Mouse (Mus musculus) liver, embryonic 11.5 days (tissue): ENCODE results near the gene Alg14. TPM values are rescaled to one million over a fixed set of nuclear protein-coding genes. Genes with fewer than 3 reads are reported as not detected.

ENCODE experiments used
- ATAC-seq: fragments of 200-750 bp; cut with Nextera tagmentation; replicated peaks from 2 replicates; pipeline ENCODE4 v1.8.0; 2017; ENCODE audit warnings: moderate number of reproducible peaks, mild to moderate bottlenecking, moderate TSS enrichment, moderate library complexity; ENCODE audit not compliant: low FRiP score
- DNase-seq: peaks from one replicate; pipeline ENCODE4 v3.0.0-alpha.2; 2017; ENCODE audit warnings: low spot score
- H3K27ac ChIP-seq: fragments of 300-500 bp; sonication (generic); 2 replicates; pipeline ENCODE4 v1.5.1; 2014; ENCODE audit warnings: mild to moderate bottlenecking, low read depth, low read length, control low read depth
- H3K27me3 ChIP-seq: fragments of 300-500 bp; sonication (generic); replicated peaks from 2 replicates; pipeline ENCODE4 v1.6.1; 2014; ENCODE audit warnings: low read length, mixed read lengths; ENCODE audit not compliant: control insufficient read depth, insufficient read depth
- H3K36me3 ChIP-seq: fragments of 300-500 bp; sonication (generic); 2 replicates; pipeline ENCODE4 v1.6.1; 2014; ENCODE audit warnings: mild to moderate bottlenecking, low read length, moderate library complexity, mixed read lengths; ENCODE audit not compliant: control insufficient read depth, insufficient read depth
- H3K4me1 ChIP-seq: fragments of 300-500 bp; sonication (generic); replicated peaks from 2 replicates; pipeline ENCODE4 v1.6.1; 2014; ENCODE audit warnings: low read length, mixed read lengths; ENCODE audit not compliant: control insufficient read depth, insufficient read depth
- H3K4me2 ChIP-seq: fragments of 300-500 bp; sonication (generic); 2 replicates; pipeline ENCODE4 v1.6.1; 2014; ENCODE audit warnings: mild to moderate bottlenecking, control low read depth, moderate library complexity
- H3K4me3 ChIP-seq: fragments of 300-500 bp; sonication (generic); 2 replicates; pipeline ENCODE4 v1.5.1; 2014; ENCODE audit warnings: low read depth, low read length, control low read depth
- H3K9ac ChIP-seq: fragments of 300-500 bp; sonication (generic); 2 replicates; pipeline ENCODE4 v1.6.1; 2014; ENCODE audit warnings: low read depth, low read length, control low read depth
- H3K9me3 ChIP-seq: fragments of 300-500 bp; sonication (generic); 2 replicates; pipeline ENCODE4 v1.6.1; 2016; ENCODE audit warnings: low read length, inconsistent platforms, mixed read lengths; ENCODE audit not compliant: control insufficient read depth
- WGBS: fragments of 180-500 bp; shearing (Covaris S2); extraction: QIAGEN DNeasy Blood & Tissue Kit; methylation state at CpG from one replicate; pipeline ENCODE4 v1.1.7; 2014; 5-methylcytosine and 5-hydroxymethylcytosine counted together
- polyA plus RNA-seq: library from polyadenylated mRNA; unstranded; fragments of >200 nt; fragmentation: Nextera tagmentation; extraction: Ambion mirVana; gene quantifications from 2 replicates; pipeline ENCODE4 v1.2.1, GENCODE M21; 2014

The Alg14 gene
- polyA plus RNA-seq, 1 experiment from 2014 or later = 26.4 TPM

DNA sequence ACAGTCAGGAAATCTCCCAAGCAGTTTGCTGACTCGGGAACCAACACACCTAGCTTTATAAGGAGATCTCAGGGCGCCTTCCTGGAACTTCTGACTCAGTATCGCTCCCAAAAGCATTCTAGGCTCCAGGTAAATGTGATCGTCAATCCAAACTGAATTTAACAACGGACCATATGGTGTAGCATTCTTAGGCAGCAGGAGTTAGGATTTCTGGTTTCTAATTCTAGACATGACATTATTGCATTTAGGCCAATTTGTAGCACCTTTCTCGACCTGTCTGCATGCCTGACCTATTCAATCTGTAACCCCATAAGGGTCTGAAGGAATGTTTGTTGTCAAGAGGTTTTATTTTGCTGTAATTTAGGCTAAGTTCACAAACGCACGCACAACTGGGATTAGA lies 892 bp upstream of the Alg14 start:
- peak overlapping the region; percentile 66 for H3K4me2 ChIP-seq
- H3K9me3 ChIP-seq = no peaks in the 10 kb centered on the region
- H3K27ac ChIP-seq = peak overlapping the region; percentile 88; the same call in 1 of the 2 replicates
- H3K9ac ChIP-seq = peak overlapping the region; percentile 62
- peak overlapping the region; percentile 73 for H3K4me3 ChIP-seq
- no peak for DNase-seq
- WGBS = 75% methylated on average over 8 of the region's 8 CpGs
- peaks cover 12% of the 10 kb centered on the region for H3K4me1 ChIP-seq
- no peaks in the 10 kb centered on the region for H3K36me3 ChIP-seq
- ATAC-seq = no peak
- no peaks in the 10 kb centered on the region for H3K27me3 ChIP-seq

DNA sequence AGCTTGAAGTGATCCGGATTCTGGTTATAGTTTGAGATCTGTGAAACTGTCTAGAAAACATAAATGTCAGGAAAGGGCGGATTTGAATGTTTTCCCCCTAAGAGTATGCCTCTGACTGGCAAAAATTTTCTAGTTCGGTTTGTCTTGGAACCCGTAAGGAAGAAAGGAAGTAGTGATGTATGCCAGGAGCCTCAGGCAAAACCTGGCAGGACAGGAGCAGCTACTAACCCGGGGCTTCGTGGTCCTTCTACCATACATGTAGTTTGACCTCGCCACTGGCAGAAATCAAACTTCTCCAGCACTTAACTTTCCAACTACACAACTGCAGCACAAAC lies 381 bp upstream of the Alg14 start:
- Histone ChIP-seq H3K36me3 (no peaks in the 10 kb centered on the region), H3K4me3 (peak overlapping the region; percentile 73), H3K9ac (peak overlapping the region; percentile 62), H3K27ac (peak overlapping the region; percentile 88), H3K27me3 (no peaks in the 10 kb centered on the region), H3K4me1 (peaks cover 12% of the 10 kb centered on the region), H3K9me3 (no peaks in the 10 kb centered on the region), H3K4me2 (peak overlapping the region; percentile 66)
- 5% methylated on average over 7 of the region's 7 CpGs for WGBS
- ATAC-seq (no peak), DNase-seq (no peak)

DNA sequence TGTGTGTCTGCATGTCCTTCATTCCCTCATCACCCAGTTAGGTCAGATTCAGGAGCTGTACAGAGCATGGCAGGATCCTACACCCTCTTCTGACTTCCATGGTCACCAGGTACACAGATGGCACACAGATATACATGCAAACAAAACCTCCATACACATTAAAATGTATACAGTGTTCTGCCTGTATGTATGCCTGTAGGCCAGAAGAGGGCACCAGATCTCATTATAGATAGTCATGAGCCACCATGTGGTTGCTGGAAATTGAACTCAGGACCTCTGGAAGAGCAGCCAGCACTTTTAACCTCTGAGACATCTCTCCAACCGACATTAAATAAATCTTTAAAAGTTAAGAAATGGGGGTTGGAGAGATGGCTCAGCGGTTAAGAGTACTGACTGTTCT lies 2.6 kb downstream of the Alg14 start:
- no peak overlapping the region for H3K27ac ChIP-seq
- no peak overlapping the region for H3K4me3 ChIP-seq
- 68% methylated on average over 2 of the region's 2 CpGs for WGBS
- H3K4me2 ChIP-seq = no peak overlapping the region
- no peaks in the 10 kb centered on the region for H3K36me3 ChIP-seq
- H3K27me3 ChIP-seq = no peaks in the 10 kb centered on the region
- ATAC-seq = no peak
- no peaks in the 10 kb centered on the region for H3K9me3 ChIP-seq
- no peak overlapping the region for H3K9ac ChIP-seq
- H3K4me1 ChIP-seq = peaks cover 12% of the 10 kb centered on the region
- DNase-seq = no peak

DNA sequence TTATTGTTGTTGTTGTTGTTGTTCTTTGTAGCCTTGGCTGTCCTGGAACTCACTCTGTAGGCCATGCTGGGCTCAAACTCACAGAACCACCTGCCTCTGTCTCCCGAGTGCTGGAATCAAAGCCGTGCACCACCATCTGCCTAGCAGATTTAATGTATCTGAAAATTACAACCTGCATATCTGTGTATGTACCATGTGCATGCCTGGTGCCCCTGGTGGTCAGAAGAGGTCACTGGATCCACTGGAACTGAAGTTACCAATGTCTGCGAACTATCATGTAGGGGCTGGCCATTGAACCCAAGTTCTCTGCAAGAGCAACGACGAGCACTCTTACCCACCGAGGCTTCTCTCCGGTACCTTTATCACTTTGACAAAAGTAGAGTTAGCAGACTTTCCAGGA lies 15.1 kb downstream of the Alg14 start:
- H3K9me3 ChIP-seq = no peaks in the 10 kb centered on the region
- H3K4me2 ChIP-seq = no peak overlapping the region
- H3K27me3 ChIP-seq = no peaks in the 10 kb centered on the region
- 91% methylated on average over 7 of the region's 7 CpGs for WGBS
- DNase-seq (no peak), ATAC-seq (no peak)
- no peaks in the 10 kb centered on the region for H3K36me3 ChIP-seq
- H3K27ac ChIP-seq = no peak overlapping the region
- peaks cover 3% of the 10 kb centered on the region; the same call in 1 of the 2 replicates for H3K4me1 ChIP-seq
- H3K4me3 ChIP-seq = no peak overlapping the region
- H3K9ac ChIP-seq = no peak overlapping the region

DNA sequence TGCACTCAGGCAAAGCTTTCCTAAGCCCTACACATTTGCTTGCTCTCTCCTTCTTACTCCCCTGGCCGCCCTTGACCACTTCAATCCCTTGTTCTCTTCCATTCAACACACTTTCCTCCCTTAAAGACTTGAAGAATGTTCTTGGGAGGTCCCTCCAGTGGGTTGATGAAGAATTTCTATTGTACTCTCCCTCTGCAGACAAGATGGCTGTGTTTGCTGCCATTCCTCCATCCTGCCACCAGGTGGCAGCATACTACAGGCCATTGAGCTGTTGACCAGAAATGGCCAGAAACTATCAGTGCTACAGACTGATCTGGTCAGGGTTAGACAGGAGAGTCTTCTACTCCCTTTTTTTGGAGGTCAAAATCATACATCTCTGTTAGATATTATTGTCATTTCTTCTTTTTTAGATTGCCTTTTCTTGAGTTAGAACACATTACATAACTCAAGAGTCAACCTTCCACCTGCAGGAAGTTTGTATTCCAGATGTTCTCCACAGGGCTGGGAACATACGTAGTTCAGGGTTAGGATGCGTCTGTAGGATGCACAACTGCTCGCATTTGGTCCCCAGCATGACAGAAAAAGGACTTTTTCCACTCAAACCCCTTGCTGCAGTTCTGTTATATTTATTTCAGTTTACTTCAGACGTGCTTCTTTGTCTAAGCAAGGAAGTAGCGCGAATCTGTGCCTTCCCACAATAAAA lies 16.1 kb downstream of the Alg14 start:
- Histone ChIP-seq H3K27me3 (no peaks in the 10 kb centered on the region), H3K4me2 (no peak overlapping the region), H3K9me3 (no peaks in the 10 kb centered on the region), H3K36me3 (no peaks in the 10 kb centered on the region), H3K4me1 (peaks cover 3% of the 10 kb centered on the region; the same call in 1 of the 2 replicates), H3K9ac (no peak overlapping the region), H3K27ac (no peak overlapping the region), H3K4me3 (no peak overlapping the region)
- ATAC-seq (peak; percentile 65), DNase-seq (no peak)
- WGBS = 77% methylated on average over 7 of the region's 7 CpGs

DNA sequence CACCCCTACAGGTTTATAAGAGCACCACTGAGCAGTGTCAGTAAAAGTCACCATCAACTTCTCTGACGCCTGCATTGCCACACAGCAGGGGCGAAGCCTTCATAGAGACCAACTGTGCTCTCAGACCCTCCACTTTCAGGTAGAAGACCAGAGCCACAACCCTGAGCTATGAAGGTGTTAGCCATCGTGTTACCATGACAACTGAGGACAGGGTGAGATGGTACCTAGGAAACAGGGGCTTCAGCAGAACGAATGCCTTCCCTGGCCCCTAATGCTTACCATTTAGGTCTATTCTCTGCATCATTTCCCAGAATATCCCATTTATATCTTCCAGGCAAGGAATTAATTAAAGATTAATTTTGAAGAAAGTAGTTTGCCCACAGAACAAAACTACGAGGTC lies 17.4 kb downstream of the Alg14 start:
- WGBS = 84% methylated on average over 5 of the region's 5 CpGs
- Histone ChIP-seq H3K27ac (no peak overlapping the region), H3K9ac (no peak overlapping the region), H3K36me3 (no peaks in the 10 kb centered on the region), H3K4me3 (no peak overlapping the region), H3K4me1 (peaks cover 3% of the 10 kb centered on the region; the same call in 1 of the 2 replicates), H3K4me2 (no peak overlapping the region), H3K27me3 (no peaks in the 10 kb centered on the region), H3K9me3 (no peaks in the 10 kb centered on the region)
- DNase-seq = no peak
- no peak for ATAC-seq

DNA sequence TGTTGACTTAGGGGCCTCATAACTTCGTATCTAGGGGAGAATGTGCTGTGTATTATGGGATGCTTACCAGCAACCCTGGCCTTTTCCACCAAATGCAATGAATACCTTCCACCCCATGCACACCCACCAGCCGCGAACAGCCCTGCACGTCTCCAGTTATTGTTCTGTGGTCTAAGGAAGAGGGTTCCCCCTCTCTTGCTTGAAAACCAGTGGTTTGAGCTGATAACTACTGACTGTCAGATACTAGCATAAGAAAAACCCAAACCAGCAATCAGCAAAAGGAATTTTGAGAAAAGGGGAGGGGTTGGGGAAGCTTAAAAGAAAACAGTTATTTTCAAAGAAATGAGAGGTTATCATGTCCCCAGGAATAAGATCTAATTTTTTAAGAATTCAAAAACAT lies 17.9 kb downstream of the Alg14 start:
- DNase-seq (no peak), ATAC-seq (0 out of 2 replicates have a peak, but pooled peaks have one; percentile 53)
- Histone ChIP-seq H3K4me2 (no peak overlapping the region), H3K4me3 (no peak overlapping the region), H3K4me1 (peaks cover 3% of the 10 kb centered on the region; the same call in 1 of the 2 replicates), H3K27me3 (no peaks in the 10 kb centered on the region), H3K9me3 (no peaks in the 10 kb centered on the region), H3K27ac (no peak overlapping the region), H3K9ac (no peak overlapping the region), H3K36me3 (no peaks in the 10 kb centered on the region)
- WGBS = 56% methylated on average over 4 of the region's 4 CpGs

DNA sequence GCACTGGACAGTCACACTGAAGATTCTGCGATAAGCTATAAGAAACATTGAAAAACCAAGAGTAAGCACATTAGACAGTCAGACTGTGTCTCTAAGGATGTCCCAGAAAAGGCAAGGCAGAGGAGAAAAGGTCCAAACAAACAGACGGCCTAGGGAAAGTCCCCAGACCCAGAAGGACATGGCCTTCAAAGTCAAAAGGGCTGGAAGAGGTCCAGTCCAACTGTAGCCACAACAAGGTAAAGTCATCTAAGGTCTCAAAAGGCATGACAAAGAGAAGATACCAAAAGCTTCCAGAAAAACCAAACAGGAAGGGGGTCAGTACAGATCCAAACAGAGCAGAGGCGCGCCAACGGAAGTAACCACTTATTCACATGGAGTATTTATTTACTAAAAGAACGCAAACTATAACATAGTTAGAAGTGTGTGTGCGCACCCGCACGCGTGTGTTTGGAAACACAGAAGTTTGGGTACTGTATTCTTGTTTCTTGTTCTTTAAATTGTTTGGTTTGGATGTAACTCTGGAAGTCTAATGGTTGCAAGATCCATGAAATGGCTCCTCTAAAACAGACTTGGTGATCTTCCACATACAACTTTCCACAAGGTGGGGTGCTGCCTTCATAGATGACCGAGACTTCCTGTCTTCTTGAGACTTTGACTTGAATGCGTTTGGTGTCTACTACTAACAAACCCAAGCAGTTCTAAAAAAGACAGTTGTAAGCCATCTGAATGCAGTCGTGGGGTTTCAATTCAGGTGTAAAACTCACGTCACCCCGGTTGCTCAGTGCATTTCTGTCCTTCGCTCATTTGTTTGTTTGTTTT lies 18.5 kb downstream of the Alg14 start:
- DNase-seq (no peak), ATAC-seq (no peak)
- no peak overlapping the region for H3K27ac ChIP-seq
- H3K9me3 ChIP-seq = no peaks in the 10 kb centered on the region
- peaks cover 3% of the 10 kb centered on the region; the same call in 1 of the 2 replicates for H3K4me1 ChIP-seq
- H3K36me3 ChIP-seq = no peaks in the 10 kb centered on the region
- H3K27me3 ChIP-seq = no peaks in the 10 kb centered on the region
- no peak overlapping the region for H3K4me3 ChIP-seq
- no peak overlapping the region for H3K4me2 ChIP-seq
- 86% methylated on average over 16 of the region's 16 CpGs for WGBS
- no peak overlapping the region for H3K9ac ChIP-seq
